Mouse (Mus musculus): ENCODE measurements around the gene Nptn.

DNA sequence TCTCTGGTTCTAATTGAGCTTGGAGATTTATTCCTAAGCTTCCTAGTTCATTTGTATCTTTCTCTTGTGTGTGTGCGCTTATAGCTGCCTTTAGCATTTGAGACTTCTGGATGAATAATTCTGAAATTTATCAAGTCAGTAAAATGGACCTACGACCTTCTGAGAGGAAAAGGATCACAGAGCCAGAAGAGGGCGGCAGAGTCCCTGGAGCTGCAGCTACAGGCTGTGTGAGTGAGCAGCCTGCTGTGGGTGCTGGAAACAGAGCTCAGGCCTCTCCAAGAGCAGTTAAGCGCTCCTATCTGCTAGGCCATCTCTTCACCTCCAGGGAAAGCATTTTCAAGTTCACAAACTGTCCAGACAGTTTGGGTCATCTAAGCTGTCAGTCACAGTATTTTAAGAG, 80.0 kb downstream of the Nptn start:
- TF ChIP-seq CTCF (IDR thresholded peaks at IDR 0.05; ENCODE audit: control insufficient read depth, insufficient read depth, insufficient read length): no peak
- no peak for TF ChIP-seq USF1 (IDR thresholded peaks at IDR 0.05; ENCODE audit: low read depth)
- TF ChIP-seq MYOD1 (IDR thresholded peaks at IDR 0.05; ENCODE audit: control insufficient read depth, insufficient read length, low read depth): no peak
- TF ChIP-seq MAX (IDR thresholded peaks at IDR 0.05): no peak
- no peak for TF ChIP-seq MYOG (IDR thresholded peaks at IDR 0.05; ENCODE audit: control insufficient read depth, extremely low read depth, insufficient read length)
